Mouse (Mus musculus) kidney, adult 10 weeks (tissue): ENCODE data around the gene Krt36. TPM values are rescaled to one million over a fixed set of nuclear protein-coding genes. Genes with fewer than 3 reads are reported as not detected.

Experiments used
- polyA plus RNA-seq: library from polyadenylated mRNA; stranded (reverse); fragments of 350-450 nt; fragmentation: Illumina TruSeq; extraction: RNeasy Lipid Tissue Mini Kit (QIAGEN cat#74804); gene quantifications from one replicate; pipeline ENCODE4 v1.2.3, GENCODE M21; 2014; ENCODE audit warnings: low read depth, low replicate concordance

Krt36 gene
- polyA plus RNA-seq: not detected

GRCm38 (mm10) chr11:100105576-100106122, at the start of gene Krt36:
Gene Krt36, minus strand, starts transcription at chr11:100105626.

GRCm38 (mm10) chr11:100148615-100149330, 43.3 kb upstream of the Krt36 start, which contains the start of gene Krt19:
Gene Krt19, minus strand, starts transcription at chr11:100148665.

GRCm38 (mm10) chr11:100135731-100136130, 30.3 kb upstream of the Krt36 start, which contains the start of gene Krt15:
Gene Krt15, minus strand, starts transcription at chr11:100135928.

GRCm38 (mm10) chr11:100121466-100121865, 16.0 kb upstream of the Krt36 start, which contains the start of gene Krt13:
Gene Krt13, minus strand, starts transcription at chr11:100121566.

GRCm38 (mm10) chr11:100096141-100096540, 9.3 kb downstream of the Krt36 start, which contains the start of gene Krt35:
Gene Krt35, minus strand, starts transcription at chr11:100096241.

GRCm38 (mm10) chr11:100087861-100088260, 17.6 kb downstream of the Krt36 start, which contains the start of gene Krt32:
Gene Krt32, minus strand, starts transcription at chr11:100088226.

Other genes starting within 250 kb of the Krt36 start
- not detected for gene Gm11568, start 247.7 kb downstream of the Krt36 start, polyA plus RNA-seq
- gene Gm11559, start 241.2 kb downstream of the Krt36 start, polyA plus RNA-seq: not detected
- not detected for gene Krtap9-1, start 232.2 kb downstream of the Krt36 start, polyA plus RNA-seq
- gene Gm11567, start 226.4 kb downstream of the Krt36 start, polyA plus RNA-seq: not detected
- not detected for gene Krtap31-1, start 197.7 kb downstream of the Krt36 start, polyA plus RNA-seq
- not detected for gene Gm11565, start 190.9 kb downstream of the Krt36 start, polyA plus RNA-seq
- not detected for gene Krtap31-2, start 169.3 kb downstream of the Krt36 start, polyA plus RNA-seq
- gene Krtap9-5, start 157.2 kb downstream of the Krt36 start, polyA plus RNA-seq: not detected
- gene Krtap29-1, start 126.6 kb downstream of the Krt36 start, polyA plus RNA-seq: not detected
- gene Krtap16-1, start 119.0 kb downstream of the Krt36 start, polyA plus RNA-seq: not detected
- not detected for gene Krtap17-1, start 111.6 kb downstream of the Krt36 start, polyA plus RNA-seq
- not detected for gene Krt33a, start 89.4 kb downstream of the Krt36 start, polyA plus RNA-seq
- not detected for gene Krt33b, start 75.8 kb downstream of the Krt36 start, polyA plus RNA-seq
- not detected for gene Krt34, start 64.1 kb downstream of the Krt36 start, polyA plus RNA-seq
- not detected for gene Krt31, start 55.1 kb downstream of the Krt36 start, polyA plus RNA-seq
- gene Krt32, start 17.4 kb downstream of the Krt36 start, polyA plus RNA-seq: not detected
- gene Krt35, start 9.4 kb downstream of the Krt36 start, polyA plus RNA-seq: not detected
- gene Krt13, start 15.9 kb upstream of the Krt36 start, polyA plus RNA-seq: not detected
- gene Krt15, start 30.3 kb upstream of the Krt36 start, polyA plus RNA-seq: not detected
- gene Krt19, start 43.0 kb upstream of the Krt36 start, polyA plus RNA-seq: not detected
- not detected for gene Krt9, start 87.6 kb upstream of the Krt36 start, polyA plus RNA-seq
- gene Krt14, start 101.9 kb upstream of the Krt36 start, polyA plus RNA-seq: not detected
- gene Krt16, start 143.3 kb upstream of the Krt36 start, polyA plus RNA-seq: not detected
- not detected for gene Krt17, start 155.4 kb upstream of the Krt36 start, polyA plus RNA-seq
- not detected for gene Krt42, start 164.2 kb upstream of the Krt36 start, polyA plus RNA-seq
- gene Eif1, start 214.3 kb upstream of the Krt36 start, polyA plus RNA-seq: 1,697 TPM
- not detected for gene Gast, start 228.8 kb upstream of the Krt36 start, polyA plus RNA-seq